Mouse (Mus musculus) spleen, adult 2 months (tissue): ENCODE results near the gene Rab3il1. TPM values are rescaled to one million over a fixed set of nuclear protein-coding genes. Genes with fewer than 3 reads are reported as not detected.

ENCODE experiments used
- DNase-seq, 2 experiments: peaks; one replicate each; pipeline versions ENCODE4 v3.0.0 to v3.0.0-alpha.2; 2012 to 2021; ENCODE audit warnings: low spot score in 2 of 2, low read depth in 1 of 2
- H3K27ac ChIP-seq: fragments of 200-500 bp; 2 replicates; pipeline ENCODE4 v1.5.1; 2012; ENCODE audit warnings: low read length, inconsistent platforms; ENCODE audit not compliant: insufficient read depth
- H3K27me3 ChIP-seq: fragments of 200-500 bp; 2 replicates; pipeline ENCODE4 v1.6.1; 2012; ENCODE audit warnings: mild to moderate bottlenecking, moderate library complexity, low read length, inconsistent platforms; ENCODE audit not compliant: control insufficient read depth, insufficient read depth
- H3K36me3 ChIP-seq: fragments of 200-500 bp; 2 replicates; pipeline ENCODE4 v1.6.1; 2012; ENCODE audit warnings: mild to moderate bottlenecking, low read length, inconsistent platforms; ENCODE audit not compliant: control insufficient read depth, insufficient read depth
- H3K4me1 ChIP-seq: fragments of 200-500 bp; 2 replicates; pipeline ENCODE4 v1.6.1; 2011; ENCODE audit warnings: inconsistent platforms; ENCODE audit not compliant: control insufficient read depth, insufficient read depth, insufficient read length
- H3K4me3 ChIP-seq: fragments of 200-500 bp; 2 replicates; pipeline ENCODE4 v1.5.1; 2011; ENCODE audit warnings: mild to moderate bottlenecking, inconsistent platforms; ENCODE audit not compliant: insufficient read depth, insufficient read length; ENCODE audit errors: extremely low read depth
- CTCF ChIP-seq: fragments of 200-500 bp; IDR thresholded peaks from 2 replicates; pipeline ENCODE4 v1.5.1; 2011; ENCODE audit warnings: mild to moderate bottlenecking, inconsistent platforms; ENCODE audit not compliant: insufficient read depth, insufficient read length, insufficient replicate concordance; ENCODE audit errors: extremely low read depth
- POLR2A ChIP-seq: fragments of 200-500 bp; IDR thresholded peaks from 2 replicates; pipeline ENCODE4 v1.6.1; 2011; ENCODE audit warnings: low read depth, low read length, inconsistent platforms
- WGBS: fragments of 180-500 bp; shearing (Covaris S2); methylation state at CpG from one replicate; pipeline ENCODE4 v1.1.7; 2018; 5-methylcytosine and 5-hydroxymethylcytosine counted together
- polyA plus RNA-seq: library from polyadenylated mRNA; depleted of rRNA; stranded (reverse); fragments of >200 nt; gene quantifications from 2 replicates; pipeline ENCODE4 v1.2.3, GENCODE M21; 2012

Rab3il1 gene
- polyA plus RNA-seq, 1 experiment = 73.5 TPM

GRCm38 (mm10) chr19:10055261-10055660 is 53.8 kb downstream of the Rab3il1 start:
- WGBS = 93% methylated on average over 3 of the region's 3 CpGs
- H3K4me1 ChIP-seq = no peaks in the 10 kb centered on the region
- no peaks in the 10 kb centered on the region for H3K36me3 ChIP-seq
- H3K27ac ChIP-seq = no peak overlapping the region
- TF ChIP-seq CTCF (no peak), POLR2A (no peak)
- DNase-seq = no peak
- no peaks in the 10 kb centered on the region for H3K27me3 ChIP-seq
- no peak overlapping the region for H3K4me3 ChIP-seq

GRCm38 (mm10) chr19:10055783-10056660 is 54.6 kb downstream of the Rab3il1 start:
- TF ChIP-seq POLR2A (no peak), CTCF (no peak)
- H3K27ac ChIP-seq = no peak overlapping the region
- 92% methylated on average over 22 of the region's 22 CpGs for WGBS
- no peak for DNase-seq
- no peak overlapping the region for H3K4me3 ChIP-seq
- H3K27me3 ChIP-seq = no peaks in the 10 kb centered on the region
- H3K4me1 ChIP-seq = no peaks in the 10 kb centered on the region
- H3K36me3 ChIP-seq = no peaks in the 10 kb centered on the region

GRCm38 (mm10) chr19:10056686-10057085 is 55.2 kb downstream of the Rab3il1 start:
- no peak for DNase-seq
- Histone ChIP-seq H3K27me3 (no peaks in the 10 kb centered on the region), H3K27ac (no peak overlapping the region), H3K4me1 (no peaks in the 10 kb centered on the region), H3K36me3 (no peaks in the 10 kb centered on the region), H3K4me3 (no peak overlapping the region)
- 89% methylated on average over 3 of the region's 3 CpGs for WGBS
- TF ChIP-seq CTCF = no peak
- TF ChIP-seq POLR2A = no peak

- no peaks in the 10 kb centered on the region for H3K4me1 ChIP-seq
- 88% methylated on average over 11 of the region's 11 CpGs for WGBS
- no peak overlapping the region for H3K27ac ChIP-seq
- no peak overlapping the region for H3K4me3 ChIP-seq
- no peaks in the 10 kb centered on the region for H3K36me3 ChIP-seq
- TF ChIP-seq CTCF = no peak
- TF ChIP-seq POLR2A = no peak
- DNase-seq = no peak
- no peaks in the 10 kb centered on the region for H3K27me3 ChIP-seq
Measured at GRCm38 (mm10) chr19:10057486-10058351, 56.2 kb downstream of the Rab3il1 start.

- Histone ChIP-seq H3K27me3 (no peaks in the 10 kb centered on the region), H3K4me1 (no peaks in the 10 kb centered on the region), H3K4me3 (no peak overlapping the region), H3K36me3 (no peaks in the 10 kb centered on the region), H3K27ac (no peak overlapping the region)
- 88% methylated on average over 1 of the region's 1 CpGs for WGBS
- DNase-seq = no peak
- TF ChIP-seq POLR2A = no peak
- TF ChIP-seq CTCF = no peak
Measured at GRCm38 (mm10) chr19:10058352-10058825, 56.9 kb downstream of the Rab3il1 start.

GRCm38 (mm10) chr19:10058876-10059427 is 57.5 kb downstream of the Rab3il1 start:
- Histone ChIP-seq H3K27me3 (no peaks in the 10 kb centered on the region), H3K36me3 (no peaks in the 10 kb centered on the region), H3K27ac (no peak overlapping the region), H3K4me1 (peaks cover 4% of the 10 kb centered on the region; the same call in 1 of the 2 replicates), H3K4me3 (no peak overlapping the region)
- 93% methylated on average over 9 of the region's 9 CpGs for WGBS
- TF ChIP-seq POLR2A = no peak
- no peak for TF ChIP-seq CTCF
- DNase-seq = no peak
